Mouse (Mus musculus): ENCODE results near the gene Cox7a2l.

Cox7a2l gene

DNA sequence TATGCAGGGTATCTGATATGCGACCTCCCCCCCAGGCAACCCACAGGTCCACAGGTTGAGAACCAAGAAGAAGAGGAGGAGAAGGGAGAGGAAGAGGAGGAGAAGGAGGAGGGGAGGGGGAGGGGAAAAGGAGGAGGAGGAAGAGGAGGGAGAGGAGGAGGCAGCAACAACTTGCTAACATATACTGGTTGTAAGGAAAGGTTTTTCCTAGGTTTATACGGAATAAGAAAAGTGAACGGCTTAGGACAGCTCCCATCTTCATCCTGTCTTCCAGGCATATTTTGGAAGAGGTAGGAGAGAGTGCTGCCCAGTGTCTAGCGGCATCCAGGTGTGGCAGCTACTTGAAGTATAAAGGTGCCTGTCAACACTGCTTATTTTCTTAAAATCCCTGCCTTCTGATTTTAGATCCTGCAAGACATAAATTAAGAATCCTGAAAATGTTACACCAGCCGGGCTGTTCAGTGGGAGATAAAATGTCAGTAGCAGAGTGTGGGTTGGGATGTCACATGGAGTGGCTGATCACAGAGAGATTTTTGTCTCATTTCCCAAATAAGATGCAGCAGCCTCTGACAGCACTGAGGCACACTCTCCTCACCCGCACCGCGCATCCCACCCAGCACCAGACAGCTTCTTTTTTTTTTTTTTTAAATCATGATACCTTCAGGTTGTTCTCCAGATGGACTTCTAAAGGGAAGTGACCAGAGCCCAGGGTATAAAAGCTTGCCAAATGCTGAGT lies at the start of gene Cox7a2l:
Gene Cox7a2l, minus strand, starts transcription at position 51 of the 736 bp plus-strand sequence.
- no peak for DNase-seq (ENCODE audit: low spot score in 2 of 2)

DNA sequence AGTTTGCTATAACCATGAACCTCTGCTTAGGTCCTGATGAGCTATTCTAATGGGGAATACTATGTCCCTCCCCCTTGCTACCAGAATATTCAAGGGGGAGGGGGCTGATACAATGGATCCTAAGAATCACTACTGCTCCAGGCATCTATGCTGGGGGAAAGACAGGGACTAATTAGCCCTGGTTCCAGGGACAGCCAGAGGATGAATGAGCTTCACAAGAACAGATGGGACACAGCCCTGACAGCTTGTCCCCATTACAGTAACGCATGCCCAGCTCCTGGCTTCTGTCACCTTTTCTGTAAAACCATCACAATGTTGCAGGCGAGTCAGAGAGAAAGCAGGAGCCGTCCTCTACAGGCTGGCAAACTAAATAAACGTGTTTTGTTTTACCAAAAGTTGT lies 48.4 kb upstream of the Cox7a2l start:
- DNase-seq (ENCODE audit: low spot score in 2 of 2), result no peak

DNA sequence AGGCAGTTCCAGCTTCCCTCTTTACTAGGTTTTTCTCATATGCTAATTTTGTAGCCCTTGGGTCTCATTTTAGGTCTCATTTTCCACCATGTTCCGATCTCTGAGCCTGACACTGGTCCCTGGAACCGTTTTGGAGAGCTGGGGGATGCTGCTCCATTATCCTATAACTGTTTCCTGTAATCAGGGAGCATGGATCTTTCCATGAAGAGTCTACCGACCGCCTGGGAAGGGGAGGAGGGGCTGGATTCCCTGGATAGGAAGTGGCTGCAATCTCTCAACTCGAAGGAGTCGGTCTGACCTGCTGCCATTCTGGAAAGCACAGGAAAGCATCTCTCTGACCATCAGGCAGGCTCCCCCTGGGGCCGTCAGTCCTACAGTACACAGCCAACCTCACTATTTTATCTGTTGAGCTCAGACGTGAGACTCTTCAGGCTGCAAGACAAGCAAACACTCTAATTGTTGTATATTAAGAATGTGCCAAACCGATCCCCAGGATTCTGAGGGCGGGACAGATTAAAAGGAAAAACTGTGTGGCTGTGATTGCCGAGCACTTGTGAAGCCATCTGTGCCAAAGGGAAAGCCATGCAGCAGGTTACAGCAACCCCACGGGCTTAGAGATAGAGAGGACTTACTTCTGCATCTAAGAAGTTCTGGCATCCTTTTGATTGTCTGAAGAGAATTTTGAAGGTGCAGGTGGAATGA lies 47.1 kb upstream of the Cox7a2l start:
- no peak for DNase-seq (ENCODE audit: low spot score in 2 of 2)

DNA sequence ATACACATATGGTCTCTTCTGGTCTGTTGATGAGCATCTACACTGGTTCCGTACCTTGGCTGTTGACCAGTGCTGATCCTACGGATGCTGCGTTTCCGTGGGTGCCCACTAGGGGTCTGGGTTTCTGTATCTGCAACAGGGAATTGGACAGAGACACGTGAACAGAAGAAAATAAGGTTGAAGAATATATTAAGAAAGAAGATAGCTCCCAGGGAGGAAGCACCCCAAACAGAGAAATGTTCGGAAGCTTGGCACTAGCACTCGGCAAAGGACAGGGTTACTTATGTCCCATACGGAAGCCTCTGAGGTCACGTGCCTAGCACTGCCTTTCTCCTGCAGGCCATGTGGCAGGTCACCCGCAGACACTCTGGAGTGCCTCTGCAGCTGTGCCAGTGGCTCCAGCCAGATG lies 46.6 kb upstream of the Cox7a2l start:
- peak; percentile 29 to 73 for DNase-seq (ENCODE audit: low spot score in 2 of 2)

DNA sequence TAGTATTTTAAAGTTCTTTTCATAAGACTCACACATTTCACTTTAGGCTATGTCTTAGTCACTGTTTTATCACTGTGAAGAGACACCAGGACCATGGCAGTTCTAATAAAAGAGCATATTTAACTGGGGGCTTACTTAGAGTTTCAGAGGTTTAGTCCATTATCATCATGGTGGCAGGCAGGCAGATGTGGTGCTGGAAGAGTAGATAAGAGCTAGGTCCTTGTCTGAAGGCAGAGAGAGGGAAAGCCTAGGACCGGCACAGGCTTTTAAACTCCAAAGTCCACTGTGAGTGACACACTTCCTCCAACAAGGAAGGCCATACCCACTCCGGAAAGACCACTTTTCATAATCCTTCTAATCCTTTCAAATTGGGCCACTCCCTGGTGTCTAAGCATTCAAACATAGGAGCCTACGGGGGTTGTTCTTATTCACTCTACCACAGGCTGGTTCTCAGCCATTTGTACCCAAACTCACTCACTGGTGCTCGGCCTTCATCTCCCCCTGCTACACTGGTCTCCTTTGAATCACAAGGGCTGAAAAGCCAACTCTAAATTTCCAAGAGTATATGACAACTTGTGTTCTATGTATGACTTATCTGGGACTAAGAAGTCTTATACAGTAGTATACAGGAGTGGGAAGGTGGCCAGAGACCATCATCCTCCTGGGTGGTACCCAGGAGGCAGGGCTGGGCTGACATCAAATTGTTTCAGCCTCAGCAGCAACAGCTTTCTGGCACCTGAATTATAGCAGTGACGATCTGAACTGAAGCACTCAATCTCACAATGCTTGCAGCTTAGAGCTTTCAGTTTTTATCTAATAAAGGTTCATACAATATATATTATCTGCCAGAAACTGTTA lies 45.3 kb upstream of the Cox7a2l start:
- DNase-seq (ENCODE audit: low spot score in 2 of 2), result no peak

DNA sequence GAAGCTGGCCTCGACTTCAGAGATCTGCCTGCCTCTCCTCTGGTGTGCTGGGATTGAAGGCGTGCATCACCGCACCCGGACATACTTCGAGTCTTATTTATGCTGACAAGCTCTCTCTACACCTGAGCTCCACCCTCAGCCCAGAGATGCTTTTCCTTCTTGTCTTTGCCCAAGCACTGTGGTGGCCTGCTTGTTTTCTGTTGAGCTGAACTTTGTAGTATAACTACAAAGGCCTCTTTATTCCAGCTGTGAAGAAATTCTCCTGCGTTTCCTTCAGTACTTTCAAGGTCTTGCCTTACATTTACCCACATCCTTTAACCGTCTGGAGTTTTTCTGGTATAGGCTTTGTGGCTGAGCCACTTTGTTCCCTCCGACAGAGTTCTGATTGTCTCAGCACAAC lies 42.0 kb upstream of the Cox7a2l start:
- peak; percentile 53 to 64 for DNase-seq (ENCODE audit: low spot score in 2 of 2)

DNA sequence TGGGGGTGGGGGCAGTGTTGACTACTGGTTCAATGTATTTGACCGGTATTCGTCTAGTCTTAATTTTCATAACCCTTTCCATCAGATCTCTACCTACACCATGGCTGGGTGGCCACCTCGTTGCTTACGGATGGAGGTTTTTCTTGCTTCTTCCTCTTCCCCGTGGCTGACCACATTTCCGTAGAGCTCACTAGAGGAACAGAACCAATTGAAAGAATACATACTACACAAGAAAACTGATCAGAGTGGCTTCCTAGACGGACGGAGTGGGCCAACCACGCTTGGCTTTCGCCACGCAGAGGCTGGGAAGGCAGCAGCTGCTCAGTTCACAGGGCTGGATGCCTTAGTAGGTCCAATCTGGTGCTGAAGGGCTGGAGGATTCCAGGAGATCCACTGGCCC lies 38.7 kb upstream of the Cox7a2l start:
- no peak for DNase-seq (ENCODE audit: low spot score in 2 of 2)

DNA sequence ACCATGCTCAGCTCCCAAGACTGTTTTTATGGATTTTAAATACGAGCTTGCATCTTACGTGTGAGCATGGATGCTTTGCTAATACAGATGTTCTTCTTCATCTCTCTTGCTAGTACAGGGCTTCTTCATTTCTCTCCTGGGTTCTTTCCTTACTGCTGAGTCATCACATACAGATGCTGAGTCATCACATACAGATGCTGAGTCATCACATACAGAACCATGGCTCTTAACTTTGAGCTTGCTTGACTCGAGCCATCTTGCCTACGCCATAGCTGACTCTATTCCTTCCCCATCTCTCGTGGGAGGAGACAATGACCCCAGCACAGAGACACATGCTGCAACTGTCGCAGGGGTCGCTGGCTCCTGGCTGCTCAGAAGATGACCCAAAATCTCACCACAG lies 37.9 kb upstream of the Cox7a2l start:
- DNase-seq (ENCODE audit: low spot score in 2 of 2), result no peak

DNA sequence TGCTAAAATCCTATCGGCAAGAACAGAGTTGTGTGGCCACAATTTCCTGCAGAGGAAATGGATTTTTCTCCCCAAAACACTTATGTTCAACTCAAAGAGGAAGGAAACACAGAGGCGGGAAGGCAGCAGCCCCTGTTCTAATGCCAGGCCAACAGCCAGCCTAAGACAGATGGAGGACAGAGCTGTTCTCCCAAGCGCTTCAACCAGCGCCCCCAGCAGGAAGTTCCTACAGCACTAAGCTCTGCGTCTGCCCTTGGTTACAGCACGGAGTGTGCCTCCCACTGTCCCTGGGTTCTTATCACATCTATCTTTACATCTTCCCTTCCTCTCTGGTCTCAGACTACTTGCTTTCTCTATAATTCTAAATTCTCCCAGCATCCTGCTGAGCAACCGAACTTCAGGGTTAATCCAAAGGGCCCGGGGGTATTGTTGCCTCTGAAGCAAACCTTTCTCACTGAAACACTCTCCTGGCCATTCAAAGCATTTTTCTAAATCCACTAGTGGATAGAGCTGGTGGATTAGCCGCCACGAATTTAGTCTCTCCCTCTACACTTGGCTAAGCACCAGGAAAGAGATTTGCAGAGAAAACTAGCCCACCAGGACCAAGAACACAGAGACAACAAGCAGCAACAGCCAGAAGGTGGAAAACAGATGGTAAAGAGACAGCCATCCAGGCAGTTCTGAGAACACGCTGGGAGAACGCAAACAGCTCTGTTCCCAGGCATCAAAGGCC lies 31.5 kb upstream of the Cox7a2l start:
- DNase-seq (ENCODE audit: low spot score in 2 of 2), result peak; percentile 23 to 50

DNA sequence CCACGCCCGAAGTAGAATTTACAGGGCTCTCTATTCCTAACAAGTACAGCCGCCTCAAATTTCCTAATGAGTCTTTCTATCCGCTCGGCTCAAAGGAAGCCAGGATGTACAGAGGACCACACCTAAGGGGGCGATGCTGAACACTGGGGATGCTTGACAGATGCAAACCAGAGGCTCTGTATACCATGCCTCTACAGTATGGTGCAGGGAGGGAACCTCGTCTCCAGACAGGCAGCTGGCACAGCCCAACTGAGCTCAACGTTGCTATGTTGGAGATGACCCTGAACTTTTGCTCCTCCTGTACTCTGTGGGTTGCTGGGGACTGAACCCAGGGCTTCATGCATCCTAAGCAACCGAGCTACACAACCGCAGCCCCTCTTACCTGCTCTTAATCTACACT lies 30.0 kb upstream of the Cox7a2l start:
- DNase-seq (ENCODE audit: low spot score in 2 of 2), result no peak

DNA sequence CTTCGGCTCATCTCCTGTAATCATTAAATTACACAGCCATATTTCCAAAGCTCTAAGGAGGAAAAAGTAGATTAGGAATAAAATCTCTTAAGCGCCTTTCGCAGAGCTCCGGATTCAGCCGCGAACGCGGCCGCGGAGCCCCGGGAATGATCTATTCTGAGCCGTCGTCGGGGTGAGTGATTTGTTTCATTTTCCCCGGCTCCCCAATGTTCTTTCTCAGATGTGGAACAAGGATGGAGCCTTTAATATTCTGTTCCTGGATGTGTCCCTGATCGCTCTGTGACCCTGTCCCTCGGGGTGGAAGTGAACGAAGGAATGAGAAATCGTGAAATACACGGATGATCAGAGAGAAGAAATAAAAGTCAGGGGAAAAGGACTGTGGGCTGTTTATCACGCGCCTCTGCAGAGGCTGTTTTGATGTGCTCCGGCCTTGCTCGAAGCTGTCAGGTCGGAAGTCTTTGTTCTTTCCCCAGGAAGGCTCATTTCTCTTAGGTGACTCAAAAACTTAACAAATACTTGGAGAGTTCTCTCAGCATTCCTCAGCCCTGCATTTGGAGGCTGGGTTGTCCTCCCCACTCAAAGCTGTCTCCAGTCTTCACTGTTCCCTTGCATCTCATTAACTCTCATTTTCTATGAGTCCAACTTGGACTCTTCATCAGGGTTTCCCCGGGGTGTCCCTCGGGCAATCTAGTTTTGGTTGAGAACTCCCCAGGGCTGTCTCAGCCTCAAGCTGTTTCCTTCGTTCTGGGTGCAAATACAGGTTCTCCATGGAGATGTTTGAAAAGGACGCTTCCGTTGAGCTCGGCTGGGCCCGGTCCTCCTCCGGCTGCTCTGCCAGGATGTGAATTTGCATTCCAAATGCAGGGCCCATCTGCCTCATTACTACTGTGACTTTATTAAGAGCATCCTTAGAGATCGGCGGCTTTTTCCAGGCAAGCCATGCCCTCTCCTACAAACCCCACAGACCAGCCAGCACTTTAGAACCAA lies 28.9 kb upstream of the Cox7a2l start:
- no peak for DNase-seq (ENCODE audit: low spot score in 2 of 2)

DNA sequence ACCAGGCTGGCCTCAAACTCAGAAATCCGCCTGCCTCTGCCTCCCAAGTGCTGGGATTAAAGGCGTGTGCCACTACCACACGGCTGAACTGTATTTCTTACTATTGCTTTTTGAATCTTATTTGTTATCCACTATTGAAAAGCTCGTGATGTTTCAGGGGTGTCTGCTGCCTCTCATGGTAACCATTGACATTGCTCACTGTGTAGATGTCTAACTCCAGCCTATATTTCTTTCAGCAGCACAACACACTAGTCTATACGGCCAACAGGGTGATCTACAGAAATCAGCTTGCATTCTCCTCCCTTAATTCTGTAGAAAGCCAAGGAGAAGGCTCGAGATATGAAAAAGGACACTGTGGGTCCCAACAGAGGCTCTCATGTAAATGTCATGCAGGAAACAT lies 28.1 kb upstream of the Cox7a2l start:
- DNase-seq (ENCODE audit: low spot score in 2 of 2), result no peak

DNA sequence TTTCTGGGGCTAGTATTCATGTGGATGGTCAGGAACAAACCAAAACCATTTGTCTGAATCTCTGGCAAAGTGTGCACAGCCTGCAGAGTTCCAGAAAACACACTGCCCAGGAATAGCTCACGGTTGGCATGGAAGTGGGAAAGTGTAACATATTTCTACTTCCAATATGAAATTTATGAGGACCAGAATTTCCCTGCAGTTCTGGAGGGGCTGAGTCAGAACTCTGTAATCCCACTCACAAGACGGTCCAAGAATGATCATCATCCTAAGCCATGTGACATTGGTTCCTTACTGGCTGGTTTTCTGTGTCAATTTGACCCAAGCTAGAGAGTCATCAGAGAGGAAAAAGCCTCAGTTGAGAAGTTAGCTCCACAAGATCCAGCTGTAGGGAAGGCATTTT lies 25.3 kb upstream of the Cox7a2l start:
- no peak for DNase-seq (ENCODE audit: low spot score in 2 of 2)

DNA sequence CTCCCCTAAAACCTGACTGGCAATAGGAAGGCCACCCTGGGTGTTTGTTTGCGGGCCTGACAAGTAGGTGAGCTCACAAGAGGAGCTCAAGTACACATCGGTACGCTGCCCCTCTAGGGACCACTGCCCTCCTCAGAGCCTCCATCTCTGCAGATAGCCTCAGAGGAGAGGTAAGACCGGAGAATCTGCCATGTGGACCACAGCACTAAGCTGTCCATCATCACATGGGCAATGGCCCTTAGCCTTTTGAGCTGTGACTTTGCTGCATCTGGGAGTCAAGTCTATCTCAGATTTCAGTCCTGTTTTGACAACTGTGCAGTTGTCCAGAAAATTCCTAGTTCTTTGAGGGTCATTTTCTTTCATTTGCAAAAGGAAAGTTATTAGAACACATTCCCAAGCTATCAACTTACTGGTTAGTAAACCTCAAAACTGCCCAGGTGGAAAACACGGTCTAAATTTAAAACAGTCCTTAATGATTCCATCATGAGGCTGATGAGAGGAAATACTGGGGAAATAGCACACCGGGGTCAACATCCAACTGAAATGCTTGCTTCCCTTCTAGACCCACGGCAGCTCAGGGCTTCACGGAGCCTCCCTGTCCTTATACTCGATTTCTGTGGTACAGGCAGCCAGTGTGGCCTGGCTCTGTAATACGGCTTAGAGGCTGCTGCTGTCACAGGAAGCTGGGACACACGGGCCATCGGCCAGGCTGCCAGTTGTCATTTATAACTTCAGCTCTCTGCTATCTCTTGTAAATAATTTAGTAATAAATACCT lies 22.3 kb upstream of the Cox7a2l start:
- DNase-seq (ENCODE audit: low spot score in 2 of 2), result no peak

DNA sequence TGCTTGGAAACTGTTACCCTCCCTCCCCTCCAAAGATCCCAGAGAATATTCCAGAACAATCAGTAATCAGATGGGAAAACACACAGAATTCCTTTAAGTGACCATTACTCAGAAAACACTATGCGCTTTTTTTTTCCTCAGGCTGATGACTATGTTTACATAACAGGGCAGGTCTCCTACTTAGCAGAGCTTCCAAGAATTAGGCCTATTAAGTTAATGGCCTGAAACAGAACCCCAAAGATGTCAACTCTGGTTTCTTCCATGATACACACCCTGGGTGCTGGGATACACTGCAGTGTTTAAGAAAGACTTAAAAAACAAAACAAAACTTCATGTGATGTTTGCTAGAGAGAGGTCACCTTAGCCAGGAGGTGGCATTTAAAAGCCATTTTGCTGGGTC lies 21.6 kb upstream of the Cox7a2l start:
- DNase-seq (ENCODE audit: low spot score in 2 of 2), result no peak

DNA sequence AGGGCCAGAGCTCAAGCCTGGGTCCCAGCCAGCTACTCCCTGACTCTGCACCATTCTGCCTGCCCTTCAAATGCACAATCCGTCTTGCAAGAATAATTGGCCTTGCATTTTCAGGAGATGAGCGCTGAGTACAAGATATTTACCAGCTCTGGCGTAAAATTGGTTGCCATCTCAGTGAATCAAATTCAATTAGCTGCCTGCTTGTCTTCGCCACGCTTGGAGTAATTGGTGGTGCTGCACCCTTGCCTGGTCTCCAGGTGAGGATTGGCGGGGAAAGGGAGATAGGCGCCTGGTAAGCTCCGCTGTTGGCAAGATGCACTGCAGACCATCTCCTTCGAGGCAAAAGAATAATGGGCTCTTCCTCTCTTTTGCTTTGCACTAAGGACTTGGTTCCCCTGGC lies 21.0 kb upstream of the Cox7a2l start:
- no peak for DNase-seq (ENCODE audit: low spot score in 2 of 2)

DNA sequence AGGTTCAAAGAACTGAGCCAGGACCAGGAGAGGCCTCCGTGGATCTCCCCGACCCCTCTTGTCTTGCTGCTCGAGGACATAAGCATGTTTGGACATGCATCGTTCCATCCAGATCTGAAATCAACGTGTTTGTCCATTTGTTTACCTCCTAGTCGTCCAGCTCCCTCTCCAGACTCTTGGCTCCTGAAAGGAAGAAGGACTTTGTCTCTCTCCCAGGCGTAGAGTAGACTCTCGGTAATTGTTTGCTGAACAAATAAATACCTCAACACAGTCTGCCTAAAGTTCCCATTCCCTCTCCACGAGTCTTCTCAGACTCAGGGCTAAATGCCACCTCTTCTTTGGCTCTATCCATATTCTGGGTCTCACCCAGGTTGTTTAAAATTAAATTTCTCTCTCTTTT lies 16.0 kb upstream of the Cox7a2l start:
- no peak for DNase-seq (ENCODE audit: low spot score in 2 of 2)

DNA sequence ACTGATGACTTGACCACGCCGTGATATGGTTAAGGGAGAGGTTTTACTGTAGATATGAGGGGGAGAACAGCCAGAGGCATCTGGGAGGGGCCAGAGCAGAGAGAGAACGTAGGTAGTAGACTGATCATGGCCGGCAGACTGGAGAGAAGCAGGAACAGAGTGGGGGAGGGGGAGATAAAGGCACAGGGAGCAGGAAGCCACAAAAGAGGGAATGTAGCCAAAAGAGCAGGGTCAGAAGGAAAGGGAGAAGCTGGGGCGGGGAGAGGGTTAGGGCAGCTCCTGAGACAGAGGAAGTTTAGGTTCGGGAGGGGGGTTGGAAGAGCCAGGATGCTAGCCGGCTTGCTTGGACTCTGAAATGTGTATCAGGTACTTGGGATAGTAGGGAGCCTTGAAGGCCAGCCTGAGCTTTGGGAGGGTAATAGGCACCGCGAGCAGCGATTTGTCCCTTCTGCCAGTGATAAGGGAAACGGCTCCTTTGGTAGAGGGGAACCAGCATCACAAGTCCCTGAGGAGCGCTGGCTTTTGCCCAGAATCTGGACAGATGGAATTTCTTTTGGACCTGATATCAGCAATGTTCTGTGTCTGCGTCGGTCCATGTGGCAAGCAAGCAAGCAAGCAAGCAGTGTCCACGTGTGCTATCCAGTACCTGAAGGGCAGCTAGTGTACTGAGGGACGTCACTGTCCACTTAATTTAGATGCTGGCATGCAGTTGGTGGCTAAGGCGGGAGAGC lies 10.7 kb upstream of the Cox7a2l start:
- peak; percentile 20 to 46 for DNase-seq (ENCODE audit: low spot score in 2 of 2)
